Mouse (Mus musculus) cerebellum, adult 11 months (tissue): ENCODE measurements at regions not wholly inside any gene's neighbourhood (a gene's known extent, or its start where the extent isn't known, plus 50 kb on each side); places are given as distances from the start of the nearest gene placed in this dataset.

Experiments
- DNase-seq: peaks from one replicate; pipeline ENCODE4 v3.0.0; 2022

DNA sequence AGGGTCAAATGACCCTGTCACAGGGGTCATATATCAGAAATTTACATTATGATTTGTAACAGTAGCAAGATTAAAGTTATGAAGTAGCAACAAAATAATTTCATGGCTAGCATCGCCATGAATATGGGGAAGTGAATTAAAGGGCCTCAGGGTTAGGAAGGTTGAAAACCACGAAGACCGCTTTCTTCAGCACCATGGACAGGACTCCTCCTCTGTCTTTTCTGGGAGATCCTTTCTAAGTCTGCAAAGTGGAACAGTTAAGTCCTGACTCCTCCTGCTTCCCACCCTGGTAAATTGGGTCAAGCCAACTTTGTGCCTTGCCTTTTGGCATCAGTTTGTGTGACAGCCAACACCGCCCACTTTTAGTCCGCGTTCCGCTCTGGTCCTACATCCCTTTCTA, 275.7 kb downstream of the Atp23 start:
- DNase-seq: no peak

GRCm38 (mm10) chr10:126620802-126621201, 280.4 kb downstream of the Atp23 start:
- DNase-seq: no peak

- no peak for DNase-seq
Measured at GRCm38 (mm10) chr10:126619970-126620369, 281.2 kb downstream of the Atp23 start.

DNA sequence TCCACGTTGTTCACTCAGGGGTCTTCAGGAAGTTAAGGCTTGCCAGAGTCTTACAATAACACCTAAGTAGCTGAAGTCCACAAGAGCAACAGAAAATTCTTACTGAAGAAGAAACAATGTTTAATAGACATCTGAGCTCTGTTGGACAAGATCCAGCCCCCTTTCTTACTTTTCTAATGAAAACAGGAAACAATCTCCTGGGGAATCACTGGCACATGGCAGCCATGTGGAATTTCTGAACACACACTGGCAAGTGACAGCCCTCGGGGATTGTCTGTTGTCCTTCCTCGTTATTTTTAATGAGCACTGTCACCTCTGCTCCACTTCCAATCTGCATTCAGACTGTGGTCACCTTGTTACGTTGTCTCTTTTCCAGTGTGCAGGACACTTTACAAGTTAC, 288.9 kb downstream of the Atp23 start:
- DNase-seq: no peak

GRCm38 (mm10) chr10:126610506-126610905, 290.6 kb downstream of the Atp23 start:
- no peak for DNase-seq

GRCm38 (mm10) chr10:126599686-126600085, 301.5 kb downstream of the Atp23 start:
- DNase-seq: no peak

- DNase-seq: no peak
Measured at GRCm38 (mm10) chr10:126568155-126568554, 333.0 kb downstream of the Atp23 start.

- DNase-seq: no peak
Measured at GRCm38 (mm10) chr10:126565326-126565725, 335.8 kb downstream of the Atp23 start.

GRCm38 (mm10) chr10:126555080-126555479, 346.1 kb downstream of the Atp23 start:
- DNase-seq: no peak

GRCm38 (mm10) chr10:126531950-126532349, 369.2 kb downstream of the Atp23 start:
- DNase-seq: no peak

DNA sequence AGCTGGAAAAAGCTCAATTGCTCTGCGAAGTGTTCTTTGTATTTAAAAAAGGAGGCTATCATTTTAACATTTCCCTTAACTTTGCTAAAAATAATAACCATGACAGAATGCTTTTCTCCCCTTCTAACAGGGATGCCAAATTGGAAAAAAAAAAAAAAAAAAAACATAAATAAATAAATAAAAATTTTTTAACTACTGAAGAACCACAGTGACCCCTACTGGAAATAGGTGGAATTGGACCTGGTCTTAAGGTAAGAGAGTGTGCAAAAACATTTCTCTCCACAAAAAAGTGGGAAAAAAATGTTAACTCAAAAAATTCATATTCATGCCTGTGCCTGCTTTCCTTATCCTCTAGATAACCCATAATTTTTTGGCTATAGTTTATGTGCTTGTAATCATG, 369.8 kb downstream of the Atp23 start:
- DNase-seq: peak; percentile 10

- no peak for DNase-seq
Measured at GRCm38 (mm10) chr10:126528801-126529200, 372.4 kb downstream of the Atp23 start.

GRCm38 (mm10) chr10:126526186-126526585, 375.0 kb downstream of the Atp23 start:
- DNase-seq: no peak

- no peak for DNase-seq
Measured at GRCm38 (mm10) chr10:126521836-126522815, 379.0 kb downstream of the Atp23 start.

DNA sequence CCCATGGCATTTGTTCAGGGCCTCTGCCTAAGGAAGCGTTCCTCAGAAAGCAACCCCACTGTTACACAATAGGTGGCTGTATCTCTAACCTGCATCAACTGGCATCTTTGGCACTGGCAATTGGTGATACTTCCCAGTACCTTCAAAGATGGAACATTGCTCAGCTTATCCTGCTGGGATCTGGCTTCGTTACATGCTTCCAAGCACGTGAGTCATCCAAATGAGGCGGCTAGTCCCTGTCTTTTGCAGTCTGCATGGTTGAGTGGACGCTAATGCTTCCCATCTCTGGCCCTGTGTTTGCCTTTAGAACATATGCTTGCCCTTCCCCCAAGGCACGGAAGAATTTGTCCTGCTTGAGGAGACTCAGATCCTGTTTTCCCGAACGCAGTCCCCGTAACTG, 380.2 kb downstream of the Atp23 start:
- DNase-seq: peak; percentile 66

GRCm38 (mm10) chr10:126513185-126513584, 388.0 kb downstream of the Atp23 start:
- no peak for DNase-seq

- peak; percentile 73 for DNase-seq
Measured at GRCm38 (mm10) chr10:126511511-126511910, 389.6 kb downstream of the Atp23 start.

- no peak for DNase-seq
Measured at GRCm38 (mm10) chr10:126505988-126506387, 395.2 kb downstream of the Atp23 start.

GRCm38 (mm10) chr10:126502013-126502688, 399.0 kb downstream of the Atp23 start:
- no peak for DNase-seq

GRCm38 (mm10) chr10:126498726-126499125, 402.4 kb downstream of the Atp23 start:
- DNase-seq: no peak

DNA sequence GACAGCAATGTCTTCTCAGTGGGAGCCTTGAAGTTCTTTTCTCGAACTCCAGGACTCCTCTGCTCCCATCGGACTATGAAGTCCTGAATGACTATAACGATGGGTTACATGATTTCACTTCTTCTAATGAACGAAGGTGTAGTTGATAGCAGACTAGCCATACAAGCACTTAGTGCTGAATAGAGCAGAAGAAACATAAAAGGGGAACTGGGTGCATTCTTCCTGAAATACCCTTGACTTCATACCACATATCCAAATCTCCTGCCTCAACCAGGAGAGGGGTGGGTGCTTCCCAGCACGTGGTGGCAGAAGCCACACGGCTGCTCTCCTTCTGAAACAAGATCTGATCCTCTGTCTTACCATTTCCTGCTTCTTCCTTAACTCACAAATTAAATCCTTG, 407.4 kb downstream of the Atp23 start:
- DNase-seq: no peak

DNA sequence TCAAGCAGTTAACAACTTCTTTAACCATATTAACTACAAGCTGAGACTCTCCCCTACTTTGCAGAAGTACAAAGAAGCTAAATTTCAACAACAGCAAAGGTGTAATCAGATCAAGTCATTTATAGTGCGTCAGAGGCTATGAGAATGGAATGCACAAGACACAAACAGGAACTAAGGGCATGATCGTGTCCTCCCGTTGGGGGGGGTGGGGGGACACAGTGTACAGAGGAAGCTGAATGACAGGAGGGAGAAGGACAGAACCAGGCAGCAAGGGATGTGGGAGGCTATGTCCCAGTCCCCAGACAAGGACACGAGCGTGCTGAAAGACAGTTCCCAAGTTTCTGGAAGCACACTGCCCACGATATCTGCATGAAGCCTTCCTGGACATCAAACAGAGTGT, 408.9 kb downstream of the Atp23 start:
- DNase-seq: no peak

- DNase-seq: no peak
Measured at GRCm38 (mm10) chr10:126485129-126485528, 416.0 kb downstream of the Atp23 start.

- no peak for DNase-seq
Measured at GRCm38 (mm10) chr10:126483479-126483878, 417.7 kb downstream of the Atp23 start.
